Mouse (Mus musculus) embryonic facial prominence, embryonic 11.5 days (tissue): ENCODE results near the gene Med27. TPM values are rescaled to one million over a fixed set of nuclear protein-coding genes. Genes with fewer than 3 reads are reported as not detected.

Source experiments
- ATAC-seq: fragments of 200-750 bp; cut with Nextera tagmentation; replicated peaks from 2 replicates; pipeline ENCODE4 v1.8.0; 2017; ENCODE audit warnings: low read depth; ENCODE audit not compliant: insufficient number of reproducible peaks, low FRiP score, low TSS enrichment
- DNase-seq: peaks from one replicate; pipeline ENCODE4 v3.0.0-alpha.2; 2015; ENCODE audit warnings: low spot score
- H3K27ac ChIP-seq: fragments of 300-500 bp; sonication (generic); replicated peaks from 2 replicates; pipeline ENCODE4 v1.5.1; 2014; ENCODE audit warnings: mild to moderate bottlenecking, low read depth, low read length, control low read depth
- H3K27me3 ChIP-seq: fragments of 300-500 bp; sonication (generic); 2 replicates; pipeline ENCODE4 v1.6.1; 2014; ENCODE audit warnings: mild to moderate bottlenecking, low read length, moderate library complexity, mixed read lengths; ENCODE audit not compliant: control insufficient read depth, insufficient read depth
- H3K36me3 ChIP-seq: fragments of 300-500 bp; sonication (generic); replicated peaks from 2 replicates; pipeline ENCODE4 v1.6.1; 2014; ENCODE audit warnings: low read depth, mild to moderate bottlenecking, low read length, moderate library complexity, mixed read lengths; ENCODE audit not compliant: control insufficient read depth, insufficient read depth
- H3K4me1 ChIP-seq: fragments of 300-500 bp; sonication (generic); 2 replicates; pipeline ENCODE4 v1.6.1; 2014; ENCODE audit warnings: low read length, mixed read lengths; ENCODE audit not compliant: control insufficient read depth, insufficient read depth
- H3K4me2 ChIP-seq: fragments of 300-500 bp; sonication (generic); 2 replicates; pipeline ENCODE4 v1.6.1; 2014; ENCODE audit warnings: low read depth, mild to moderate bottlenecking, control low read depth, low read length, moderate library complexity
- H3K4me3 ChIP-seq: fragments of 300-500 bp; sonication (generic); 2 replicates; pipeline ENCODE4 v1.5.1; 2014; ENCODE audit warnings: low read depth, low read length, control low read depth
- H3K9ac ChIP-seq: fragments of 300-500 bp; sonication (generic); replicated peaks from 2 replicates; pipeline ENCODE4 v1.6.1; 2014; ENCODE audit warnings: mild to moderate bottlenecking, control low read depth, low read length
- H3K9me3 ChIP-seq: fragments of 300-500 bp; sonication (generic); replicated peaks from 2 replicates; pipeline ENCODE4 v1.6.1; 2016; ENCODE audit warnings: mild to moderate bottlenecking, low read length, inconsistent platforms, mixed read lengths; ENCODE audit not compliant: control insufficient read depth
- WGBS: fragments of 180-500 bp; shearing (Covaris S2); extraction: QIAGEN DNeasy Blood & Tissue Kit; methylation state at CpG from one replicate; pipeline ENCODE4 v1.1.7; 2014; 5-methylcytosine and 5-hydroxymethylcytosine counted together
- polyA plus RNA-seq: library from polyadenylated mRNA; unstranded; fragments of >200 nt; fragmentation: Nextera tagmentation; extraction: Ambion mirVana; gene quantifications from 2 replicates; pipeline ENCODE4 v1.2.1, GENCODE M21; 2014

The Med27 gene
- polyA plus RNA-seq, 1 experiment from 2014 or later, result 54.5 TPM

DNA sequence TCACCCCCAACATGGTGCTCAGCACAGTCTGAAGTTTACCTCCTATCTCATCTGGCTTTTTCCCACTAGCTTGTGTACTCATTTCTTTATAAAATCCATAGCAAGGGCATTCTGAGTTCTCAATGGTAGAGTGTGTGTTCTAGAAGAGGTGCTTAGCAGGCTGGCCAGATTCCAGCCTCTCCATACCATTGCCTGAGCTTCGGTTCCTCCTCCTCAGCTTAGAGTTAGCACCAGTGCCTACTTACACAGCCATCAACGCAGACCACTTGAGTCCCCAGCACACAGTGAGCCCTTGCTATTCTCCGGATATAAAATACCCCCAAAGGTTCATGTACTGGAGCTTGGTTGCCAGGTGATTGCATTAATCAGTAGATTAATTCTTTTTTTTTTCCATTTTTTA lies 54.2 kb downstream of the Med27 start:
- 92% methylated on average over 3 of the region's 3 CpGs for WGBS
- no peak for DNase-seq
- Histone ChIP-seq H3K27ac (no peak overlapping the region), H3K9ac (no peak overlapping the region), H3K4me2 (no peak overlapping the region), H3K27me3 (no peaks in the 10 kb centered on the region), H3K4me1 (no peaks in the 10 kb centered on the region), H3K4me3 (no peak overlapping the region), H3K9me3 (no peaks in the 10 kb centered on the region), H3K36me3 (no peaks in the 10 kb centered on the region)
- no peak for ATAC-seq

GRCm38 (mm10) chr2:29401868-29402267 lies 55.2 kb downstream of the Med27 start:
- Histone ChIP-seq H3K27ac (no peak overlapping the region), H3K36me3 (no peaks in the 10 kb centered on the region), H3K9me3 (no peaks in the 10 kb centered on the region), H3K9ac (no peak overlapping the region), H3K4me1 (no peaks in the 10 kb centered on the region), H3K27me3 (no peaks in the 10 kb centered on the region), H3K4me3 (no peak overlapping the region), H3K4me2 (no peak overlapping the region)
- 94% methylated on average over 1 of the region's 1 CpGs for WGBS
- ATAC-seq, result no peak
- DNase-seq, result no peak

DNA sequence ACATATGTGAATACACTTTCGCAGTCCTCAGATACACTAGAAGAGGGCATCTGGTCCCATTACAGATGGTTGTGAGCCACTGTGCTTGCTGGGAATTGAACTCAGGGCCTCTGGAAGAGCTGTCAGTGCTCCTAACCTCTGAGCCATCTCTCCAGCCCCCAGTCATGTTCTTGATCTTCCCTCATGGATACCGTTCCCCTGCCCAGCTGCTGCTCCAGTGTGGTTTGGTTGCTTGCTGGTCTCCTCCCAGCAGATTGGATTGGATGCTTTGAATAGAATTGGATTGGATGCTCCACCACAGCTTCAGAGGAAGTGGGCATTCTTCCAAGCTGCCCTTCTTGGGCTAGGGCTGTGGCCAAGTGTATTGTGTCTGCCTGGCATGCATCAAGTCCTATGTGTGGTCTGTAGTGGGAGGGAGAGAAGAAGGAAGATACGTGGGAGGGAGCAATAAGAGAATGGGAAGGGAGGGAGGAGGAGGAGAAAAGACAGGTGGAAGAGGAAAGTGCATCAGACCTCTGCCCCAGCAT lies 56.0 kb downstream of the Med27 start:
- WGBS, result 81% methylated on average over 3 of the region's 3 CpGs
- Histone ChIP-seq H3K27me3 (no peaks in the 10 kb centered on the region), H3K4me2 (no peak overlapping the region), H3K4me1 (no peaks in the 10 kb centered on the region), H3K4me3 (no peak overlapping the region), H3K9me3 (no peaks in the 10 kb centered on the region), H3K9ac (no peak overlapping the region), H3K36me3 (no peaks in the 10 kb centered on the region), H3K27ac (no peak overlapping the region)
- ATAC-seq (no peak), DNase-seq (no peak)

DNA sequence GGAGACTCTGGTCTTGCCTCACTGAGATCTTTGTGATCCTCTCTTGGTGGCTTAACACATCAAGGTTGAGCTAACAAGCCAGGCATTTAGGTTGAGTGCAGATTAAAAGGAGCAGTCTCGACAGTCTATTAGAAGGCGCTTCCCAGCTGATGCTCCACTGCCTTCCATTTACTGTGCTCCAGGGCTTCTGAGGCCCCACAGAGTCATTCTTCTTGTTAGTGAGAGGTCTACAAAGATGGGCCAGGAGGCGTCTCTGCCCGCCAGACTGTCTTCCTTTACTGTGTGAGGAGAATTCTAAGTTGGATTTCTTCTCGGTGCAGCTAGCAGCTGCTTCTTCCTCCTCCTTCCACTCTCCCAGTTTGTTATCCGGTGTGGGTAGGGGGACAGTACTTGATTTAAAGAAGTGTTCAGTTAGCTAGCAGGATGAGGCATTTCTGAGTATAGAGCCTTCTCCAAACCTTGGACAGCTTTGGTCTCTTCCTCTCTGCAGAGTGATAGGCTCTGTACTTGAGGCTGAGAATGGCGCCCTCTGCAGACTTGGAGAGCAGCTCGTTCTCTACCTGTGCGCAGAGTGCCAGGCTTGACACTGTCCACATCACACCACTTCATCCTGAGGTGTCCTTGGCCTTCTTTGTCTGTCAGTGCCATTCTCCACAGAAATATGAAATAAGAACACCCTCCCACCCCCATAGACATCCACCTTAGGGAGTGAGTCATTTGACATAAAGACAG lies 57.3 kb downstream of the Med27 start:
- DNase-seq (no peak), ATAC-seq (no peak)
- no peak overlapping the region for H3K9ac ChIP-seq

GRCm38 (mm10) chr2:29404931-29405330 lies 58.3 kb downstream of the Med27 start:
- 87% methylated on average over 10 of the region's 10 CpGs for WGBS
- H3K4me3 ChIP-seq, result no peak overlapping the region
- no peak overlapping the region for H3K4me2 ChIP-seq
- DNase-seq (no peak), ATAC-seq (no peak)
- no peaks in the 10 kb centered on the region for H3K4me1 ChIP-seq
- H3K27ac ChIP-seq, result no peak overlapping the region
- H3K9me3 ChIP-seq, result no peaks in the 10 kb centered on the region
- H3K36me3 ChIP-seq, result no peaks in the 10 kb centered on the region
- no peak overlapping the region for H3K9ac ChIP-seq
- no peaks in the 10 kb centered on the region for H3K27me3 ChIP-seq

More for the DNA sequence above, 57.3 kb downstream of the Med27 start:
- Histone ChIP-seq H3K9me3 (no peaks in the 10 kb centered on the region), H3K4me2 (no peak overlapping the region), H3K27ac (no peak overlapping the region), H3K4me1 (no peaks in the 10 kb centered on the region), H3K4me3 (no peak overlapping the region), H3K36me3 (no peaks in the 10 kb centered on the region), H3K27me3 (no peaks in the 10 kb centered on the region)
- WGBS, result 65% methylated on average over 9 of the region's 9 CpGs

DNA sequence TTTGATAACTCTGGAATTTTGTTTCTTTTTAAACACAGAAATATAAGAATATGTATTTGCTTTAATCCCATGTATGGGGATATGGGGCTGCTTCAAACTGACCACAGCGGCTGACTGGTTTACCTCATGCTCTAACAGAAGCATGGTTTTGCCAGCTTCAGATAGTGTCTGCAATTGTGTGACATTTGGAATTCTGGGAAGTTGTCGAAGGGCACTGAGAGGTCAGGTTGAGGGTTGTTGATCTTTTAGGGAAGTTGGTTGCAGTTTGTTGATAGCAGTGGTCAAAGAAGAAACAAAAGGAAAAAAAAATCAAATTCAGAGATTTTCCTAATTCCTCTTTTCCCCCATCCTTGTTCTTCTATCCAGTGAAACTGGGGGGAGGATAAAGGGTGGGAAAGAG lies 59.2 kb downstream of the Med27 start:
- H3K27me3 ChIP-seq, result no peaks in the 10 kb centered on the region
- no peak overlapping the region for H3K4me2 ChIP-seq
- H3K4me1 ChIP-seq, result no peaks in the 10 kb centered on the region
- H3K27ac ChIP-seq, result no peak overlapping the region
- H3K36me3 ChIP-seq, result no peaks in the 10 kb centered on the region
- no peaks in the 10 kb centered on the region for H3K9me3 ChIP-seq
- no peak overlapping the region for H3K4me3 ChIP-seq
- DNase-seq, result no peak
- no peak for ATAC-seq
- 91% methylated on average over 2 of the region's 2 CpGs for WGBS
- no peak overlapping the region for H3K9ac ChIP-seq

DNA sequence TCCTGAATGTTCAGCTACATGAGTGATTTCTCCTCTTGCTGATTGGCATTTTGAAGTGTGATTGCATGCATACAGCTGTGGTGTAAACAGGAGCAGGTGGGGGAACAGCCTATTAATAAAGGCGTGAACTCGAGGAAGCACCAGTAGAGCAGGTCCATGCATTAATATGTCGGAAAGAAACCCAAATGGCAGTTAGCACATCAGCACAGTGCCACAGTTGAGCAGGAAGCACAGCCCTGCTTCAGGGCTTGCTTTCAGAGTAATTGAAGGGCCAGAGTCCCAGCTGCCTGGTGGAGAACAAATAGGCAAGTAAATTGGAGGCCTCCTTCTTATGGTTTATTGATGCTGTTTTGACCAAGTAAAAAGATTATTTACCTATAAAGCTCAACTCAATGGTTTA lies 60.7 kb downstream of the Med27 start:
- Histone ChIP-seq H3K36me3 (no peaks in the 10 kb centered on the region), H3K4me3 (no peak overlapping the region), H3K9me3 (no peaks in the 10 kb centered on the region), H3K4me1 (no peaks in the 10 kb centered on the region), H3K27me3 (no peaks in the 10 kb centered on the region), H3K9ac (no peak overlapping the region), H3K4me2 (no peak overlapping the region), H3K27ac (no peak overlapping the region; the same call in 1 of the 2 replicates)
- WGBS, result 87% methylated on average over 3 of the region's 3 CpGs
- DNase-seq, result no peak
- no peak for ATAC-seq

DNA sequence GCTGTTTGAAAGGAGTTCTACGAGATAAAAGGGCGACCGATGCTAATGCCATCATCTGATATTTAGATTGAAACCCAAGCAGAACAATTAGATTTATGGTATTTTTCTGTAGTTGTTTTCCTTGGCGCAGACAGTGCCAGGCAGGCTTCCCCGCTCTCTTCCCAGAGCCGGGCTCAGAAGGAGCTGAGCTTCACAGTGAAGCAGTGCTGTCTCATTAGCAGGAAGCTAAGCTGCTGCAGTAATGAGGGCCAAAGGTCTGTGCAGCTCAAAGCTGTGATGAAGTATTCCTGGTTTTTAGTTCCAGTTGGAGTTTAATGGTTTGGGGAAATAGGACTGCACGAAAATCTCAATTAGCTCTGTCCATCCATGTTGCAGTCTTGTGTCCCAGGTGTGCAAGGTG lies 61.1 kb downstream of the Med27 start:
- WGBS, result 92% methylated on average over 7 of the region's 7 CpGs
- Histone ChIP-seq H3K9me3 (no peaks in the 10 kb centered on the region), H3K4me3 (no peak overlapping the region), H3K9ac (no peak overlapping the region), H3K27ac (no peak overlapping the region; the same call in 1 of the 2 replicates), H3K4me1 (no peaks in the 10 kb centered on the region), H3K36me3 (no peaks in the 10 kb centered on the region), H3K4me2 (no peak overlapping the region), H3K27me3 (no peaks in the 10 kb centered on the region)
- no peak for ATAC-seq
- DNase-seq, result no peak
